Mouse (Mus musculus): ENCODE measurements around the gene Ambn. TPM values are rescaled to one million over a fixed set of nuclear protein-coding genes. Genes with fewer than 3 reads are reported as not detected.

The Ambn gene
- not detected for total RNA-seq (2023)

DNA sequence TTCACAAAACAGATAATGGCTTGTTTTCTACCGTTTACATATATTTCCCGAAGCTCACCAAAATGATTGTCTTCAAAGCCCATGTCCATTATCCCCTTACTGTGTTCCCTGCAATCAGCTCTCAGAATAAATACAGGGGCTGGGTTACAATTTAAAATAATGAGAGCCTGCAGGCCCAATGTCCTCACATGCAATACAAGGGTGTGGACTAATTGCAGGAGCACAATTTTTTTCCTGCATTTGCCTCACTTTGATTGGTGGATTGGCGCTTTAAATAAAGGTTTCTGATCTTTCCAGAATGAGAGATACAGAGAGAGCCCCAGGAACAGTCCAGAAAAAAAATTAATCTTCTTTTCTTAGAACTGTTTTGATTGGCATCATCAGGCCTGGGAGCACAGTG is at the start of gene Ambn:
TSS of gene Ambn (plus strand) at position 301 of the 400 bp plus-strand sequence.

DNA sequence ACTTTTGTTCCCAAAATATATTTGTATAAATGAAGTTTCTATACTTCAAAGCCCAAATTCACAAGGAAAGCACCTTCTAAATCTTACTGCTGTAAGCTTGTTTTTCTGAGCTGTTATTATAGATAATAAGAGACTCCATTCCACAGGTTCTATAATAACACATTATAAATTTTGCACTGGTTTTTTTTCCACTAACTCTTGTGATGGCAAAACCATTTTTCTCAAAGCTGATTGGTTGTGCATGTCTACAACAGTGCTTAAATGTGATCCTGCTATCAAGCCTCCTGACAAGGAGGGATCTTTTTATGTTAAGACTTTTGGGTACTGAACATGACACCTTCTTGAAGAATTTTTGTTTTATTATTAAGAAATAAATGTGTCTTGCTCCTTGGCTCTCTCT is 31.9 kb downstream of the Ambn start, which contains the start of gene Enam:
TSS of gene Enam (plus strand) at position 301 of the 400 bp plus-strand sequence.

Other genes with a start within 250 kb of the Ambn start
- gene Gm7714, start 187.1 kb upstream of the Ambn start, total RNA-seq (2023), result not detected
- not detected for gene Prol1, start 138.7 kb upstream of the Ambn start, total RNA-seq (2023)
- not detected for gene Amtn, start 79.9 kb upstream of the Ambn start, total RNA-seq (2023)
- not detected for gene Enam, start 32.0 kb downstream of the Ambn start, total RNA-seq (2023)
- gene Jchain, start 71.9 kb downstream of the Ambn start, total RNA-seq (2023), result 10 to 100 TPM; 50.1 to 63.4 TPM
- 10 to 100 TPM; 33.7 to 39.3 TPM for gene Utp3, start 98.5 kb downstream of the Ambn start, total RNA-seq (2023)
- 10 to 100 TPM; 31.2 to 38.9 TPM for gene Rufy3, start 109.0 kb downstream of the Ambn start, total RNA-seq (2023)
- gene Grsf1, start 220.2 kb downstream of the Ambn start, total RNA-seq (2023), result 10 to 100 TPM; 54.7 to 56.4 TPM

All from B cell, adult 67 days (primary cell).